Mouse (Mus musculus) C2C12 (cell line): ENCODE measurements around the gene Kctd7.

Source experiments
- CTCF ChIP-seq: IDR thresholded peaks from one replicate; pipeline ENCODE4 v1.5.1; 2011; ENCODE audit not compliant: control insufficient read depth, insufficient read depth, insufficient read length
- FOSL1 ChIP-seq: IDR thresholded peaks from one replicate; pipeline ENCODE4 v1.8.0; 2011; ENCODE audit warnings: mild to moderate bottlenecking, low read length; ENCODE audit not compliant: poor library complexity, insufficient read depth, severe bottlenecking
- MYOD1 ChIP-seq: IDR thresholded peaks from one replicate; pipeline ENCODE4 v1.6.1; 2011; ENCODE audit warnings: low read depth; ENCODE audit not compliant: control insufficient read depth, insufficient read length
- MYOG ChIP-seq: IDR thresholded peaks from one replicate; pipeline ENCODE4 v1.6.1; 2011; ENCODE audit not compliant: control insufficient read depth, insufficient read length; ENCODE audit errors: extremely low read depth
- USF1 ChIP-seq: IDR thresholded peaks from one replicate; pipeline ENCODE4 v1.6.1; 2011; ENCODE audit warnings: low read depth, mild to moderate bottlenecking, control low read depth, moderate library complexity

DNA sequence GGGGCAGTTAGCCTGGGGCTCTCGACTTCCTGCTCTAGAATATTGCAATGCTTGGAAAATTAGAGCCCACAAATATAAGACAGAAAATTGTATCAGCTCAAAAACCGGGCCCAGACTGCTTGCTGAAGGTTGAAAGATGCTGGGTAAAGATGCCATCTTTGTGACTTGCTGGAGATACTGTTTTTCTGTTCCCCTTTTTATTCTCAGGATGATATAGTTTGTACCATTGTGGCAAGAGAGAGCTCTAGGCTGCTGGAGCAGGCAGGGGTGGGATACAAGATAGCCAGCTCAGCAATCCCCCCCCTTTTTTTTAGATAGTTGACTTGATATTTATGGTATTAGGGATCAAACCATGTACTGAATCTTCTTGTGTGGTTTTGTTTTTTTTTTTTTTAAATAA lies 9.6 kb downstream of the Kctd7 start:
- TF ChIP-seq CTCF (no peak), MYOG (no peak), MYOD1 (no peak), USF1 (no peak), FOSL1 (no peak)
